ENCODE assay signal across 9 mouse cellular contexts in genomic region chrX:51681170-51681667, GRCm38 (mm10). TPM values are rescaled to one million over a fixed set of nuclear protein-coding genes. Genes with fewer than 3 reads are reported as not detected.
DNase-seq lines count a peak whose midpoint lies in the region; ATAC-seq lines count a peak whose summit lies in the region.
"Had no signal": no experiment of that assay in that cellular context is flagged by ENCODE, and none has a peak within 500 bp of the region (broad histone marks: within the 10 kb centered on the region; RNA-seq: fewer than 3 reads in every experiment).

No protein-coding gene starts in this region.

- intact Hi-C loops in heart, postnatal 25 days (cut with DNase I), result no loop called here

- no peaks in the 10 kb centered on the region for H3K36me3 ChIP-seq in heart, embryonic 10.5 days
- no peaks in the 10 kb centered on the region for H3K36me3 ChIP-seq in forebrain, embryonic 16.5 days (ENCODE audit: control insufficient read depth, insufficient read depth)
- H3K36me3 ChIP-seq in intestine, embryonic 14.5 days (ENCODE audit: control insufficient read depth, insufficient read depth, low read length), result no peaks in the 10 kb centered on the region
- no peaks in the 10 kb centered on the region for H3K36me3 ChIP-seq in limb, embryonic 12.5 days
- no peaks in the 10 kb centered on the region for H3K36me3 ChIP-seq in neural tube, embryonic 15.5 days

- H3K9me3 ChIP-seq in heart, embryonic 10.5 days, result no peaks in the 10 kb centered on the region
- no peaks in the 10 kb centered on the region for H3K9me3 ChIP-seq in forebrain, embryonic 16.5 days (ENCODE audit: control insufficient read depth, low read length)
- H3K9me3 ChIP-seq in intestine, embryonic 14.5 days (ENCODE audit: control insufficient read depth, low read length), result no peaks in the 10 kb centered on the region
- no peaks in the 10 kb centered on the region for H3K9me3 ChIP-seq in limb, embryonic 12.5 days
- no peaks in the 10 kb centered on the region for H3K9me3 ChIP-seq in neural tube, embryonic 15.5 days (replicated peaks)

- peaks cover 5% of the 10 kb centered on the region; the same call in 1 of the 2 replicates for H3K4me1 ChIP-seq in heart, embryonic 10.5 days
- no peaks in the 10 kb centered on the region for H3K4me1 ChIP-seq in forebrain, embryonic 16.5 days (replicated peaks; ENCODE audit: control insufficient read depth, insufficient read depth, low read length)
- H3K4me1 ChIP-seq in intestine, embryonic 14.5 days (replicated peaks; ENCODE audit: control insufficient read depth, insufficient read depth, low read length), result no peaks in the 10 kb centered on the region
- H3K4me1 ChIP-seq in limb, embryonic 12.5 days (replicated peaks), result no peaks in the 10 kb centered on the region
- no peaks in the 10 kb centered on the region; the same call in 1 of the 2 replicates for H3K4me1 ChIP-seq in neural tube, embryonic 15.5 days

- 17% methylated on average over 35 of the region's 43 CpGs for WGBS in heart, embryonic 10.5 days
- 24% methylated on average over 39 of the region's 43 CpGs for WGBS in forebrain, embryonic 16.5 days
- whole genome bisulfite sequencing in intestine, embryonic 14.5 days, result 13% methylated on average over 43 of the region's 43 CpGs
- WGBS in limb, embryonic 12.5 days, result 14% methylated on average over 43 of the region's 43 CpGs
- 18% methylated on average over 41 of the region's 43 CpGs for WGBS in neural tube, embryonic 15.5 days

- peak overlapping the region; percentile 79 for H3K4me2 ChIP-seq in forebrain, embryonic 16.5 days (ENCODE audit: low read length)
- H3K4me2 ChIP-seq in intestine, embryonic 14.5 days (ENCODE audit: low read length), result peak overlapping the region; percentile 74
- peak overlapping the region; percentile 65 for H3K4me2 ChIP-seq in limb, embryonic 12.5 days
- H3K4me2 ChIP-seq in neural tube, embryonic 15.5 days, result peak overlapping the region; percentile 80

- H3K27ac ChIP-seq in heart, embryonic 10.5 days, result peak overlapping the region; percentile 85
- peak overlapping the region; percentile 66 for H3K27ac ChIP-seq in forebrain, embryonic 16.5 days (ENCODE audit: low read length)
- H3K27ac ChIP-seq in intestine, embryonic 14.5 days (ENCODE audit: low read depth), result no peak overlapping the region
- H3K27ac ChIP-seq in limb, embryonic 12.5 days, result peak overlapping the region; percentile 70
- peak overlapping the region; percentile 71 for H3K27ac ChIP-seq in neural tube, embryonic 15.5 days (replicated peaks)

- no peak for DNase-seq in heart, embryonic 10.5 days (ENCODE audit: low spot score)
- no peak for DNase-seq in heart, postnatal 25 days (ENCODE audit: low spot score)
- peak; percentile 55 for DNase-seq in cerebellum, adult 11 months
- DNase-seq in intestine, embryonic 14.5 days (ENCODE audit: low spot score), result peak; percentile 81
- DNase-seq in spleen, adult 12 weeks (ENCODE audit: low spot score), result no peak

- peaks cover 44% of the 10 kb centered on the region for H3K27me3 ChIP-seq in heart, embryonic 10.5 days (ENCODE audit: insufficient read depth, poor library complexity, severe bottlenecking)
- H3K27me3 ChIP-seq in forebrain, embryonic 16.5 days (replicated peaks; ENCODE audit: control insufficient read depth, insufficient read depth, low read length), result no peaks in the 10 kb centered on the region; the same call in 1 of the 2 replicates
- peaks cover 35% of the 10 kb centered on the region for H3K27me3 ChIP-seq in intestine, embryonic 14.5 days (replicated peaks; ENCODE audit: control insufficient read depth, insufficient read depth, low read length)
- H3K27me3 ChIP-seq in limb, embryonic 12.5 days, result peaks cover 54% of the 10 kb centered on the region
- H3K27me3 ChIP-seq in neural tube, embryonic 15.5 days (replicated peaks), result peaks cover 7% of the 10 kb centered on the region; the same call in 1 of the 2 replicates
- H3K27me3 ChIP-seq: CH12.LX had no signal

- H3K9ac ChIP-seq in forebrain, embryonic 16.5 days (replicated peaks; ENCODE audit: low read depth, low read length), result peak overlapping the region; percentile 59
- peak overlapping the region; percentile 42; the same call in 1 of the 2 replicates for H3K9ac ChIP-seq in intestine, embryonic 14.5 days (ENCODE audit: low read length)
- peak overlapping the region; percentile 66 for H3K9ac ChIP-seq in limb, embryonic 12.5 days (replicated peaks)
- peak overlapping the region; percentile 52 for H3K9ac ChIP-seq in neural tube, embryonic 15.5 days (replicated peaks)

- peak; percentile 66 for ATAC-seq in forebrain, embryonic 16.5 days
- ATAC-seq in intestine, embryonic 14.5 days (replicated peaks; ENCODE audit: low FRiP score, low TSS enrichment, low read depth), result peak; percentile 80
- ATAC-seq in limb, embryonic 12.5 days (ENCODE audit: insufficient number of reproducible peaks, insufficient read depth, low FRiP score, low TSS enrichment, low read depth), result peak; percentile 77; the same call in 1 of the 2 replicates
- ATAC-seq in neural tube, embryonic 15.5 days (ENCODE audit: low FRiP score), result peak; percentile 76

- H3K4me3 ChIP-seq in heart, embryonic 10.5 days, result peak overlapping the region; percentile 63
- H3K4me3 ChIP-seq in forebrain, embryonic 16.5 days (replicated peaks; ENCODE audit: low read length), result peak overlapping the region; percentile 56
- H3K4me3 ChIP-seq in intestine, embryonic 14.5 days (ENCODE audit: low read depth, low read length), result peak overlapping the region; percentile 40
- peak overlapping the region; percentile 52 for H3K4me3 ChIP-seq in limb, embryonic 12.5 days (replicated peaks)
- peak overlapping the region; percentile 53 for H3K4me3 ChIP-seq in neural tube, embryonic 15.5 days (replicated peaks)

RNA-seq across cellular contexts. Expression of gene Hs6st2, which starts 0.4 kb away (rescaled TPM):
- 33.0 and 36.3 TPM in 2 replicates for polyA plus RNA-seq in heart, embryonic 10.5 days (2016; fragmentation: Nextera tagmentation; extraction: Ambion mirVana)
- 1 to 10 TPM in 1 of 2 experiments, under 1 TPM in 1; 0.89 to 1.7 TPM for total RNA-seq in heart, postnatal 25 days (2021)
- 58.7 and 67.2 TPM in 2 replicates for polyA plus RNA-seq in forebrain, embryonic 16.5 days (2015; fragmentation: Nextera tagmentation; extraction: Ambion mirVana)
- 9.0 and 9.7 TPM in 2 replicates for polyA plus RNA-seq in intestine, embryonic 14.5 days (2014; fragmentation: Nextera tagmentation; extraction: Ambion mirVana)
- polyA plus RNA-seq in limb, embryonic 12.5 days (2016; fragmentation: Nextera tagmentation; extraction: Ambion mirVana), result 28.5 and 32.0 TPM in 2 replicates
- 33.8 and 38.4 TPM in 2 replicates for polyA plus RNA-seq in neural tube, embryonic 15.5 days (2015; fragmentation: Nextera tagmentation; extraction: Ambion mirVana)
- total RNA-seq: CH12.LX had no signal

Comparison
In these comparisons a context has a peak if more than half of its experiments do, and no peak if none do; other contexts are left out.
1. DNase-seq: peak in cerebellum, adult 11 months (single experiment) and intestine, embryonic 14.5 days (single experiment); none in heart, embryonic 10.5 days (single experiment), heart, postnatal 25 days (single experiment) and spleen, adult 12 weeks (single experiment).
2. Peak in every context shown above with its lines, with median percentiles within 50 percentile points of each other: H3K4me3 ChIP-seq, ATAC-seq, H3K4me2 ChIP-seq and H3K9ac ChIP-seq.